Mouse (Mus musculus): Measurements from ENCODE around the gene Pold3. TPM values are rescaled to one million over a fixed set of nuclear protein-coding genes. Genes with fewer than 3 reads are reported as not detected.

Pold3 gene
- total RNA-seq, 2 experiments from 2014 or later: 91.8 to 132 TPM

DNA sequence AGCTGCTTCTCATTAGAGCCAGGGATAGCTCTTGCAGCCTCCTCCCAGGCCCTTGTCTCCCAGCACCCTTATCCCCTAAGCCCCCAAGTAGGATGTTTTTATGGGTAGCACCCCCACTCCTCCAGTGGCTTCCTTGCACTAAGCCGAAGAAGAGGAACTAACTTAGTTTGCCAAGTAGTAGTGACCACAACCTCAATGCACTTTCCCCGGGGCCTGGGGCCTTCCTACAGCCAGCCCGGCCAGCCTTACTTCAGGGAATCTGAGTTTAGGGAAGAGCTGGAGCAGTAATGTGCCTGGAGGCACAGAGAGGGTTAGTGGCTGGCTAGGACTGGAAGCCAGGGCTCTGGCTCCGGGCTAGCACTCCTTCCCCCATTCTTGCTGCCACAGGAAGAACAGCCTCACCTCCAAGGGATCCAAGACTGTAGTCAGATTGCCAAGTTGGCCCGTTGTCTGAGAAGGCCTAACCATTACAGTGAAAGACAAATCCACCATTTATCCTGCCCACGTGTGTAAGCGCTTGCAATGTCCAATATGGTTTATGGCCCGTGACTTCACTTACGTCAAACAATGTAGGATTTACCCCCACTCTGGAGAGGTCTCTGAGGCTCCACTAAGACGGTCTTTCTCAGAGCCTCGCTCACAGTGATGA, 86.4 kb downstream of the Pold3 start:
- ATAC-seq (replicated peaks; ENCODE audit: poor library complexity, severe bottlenecking): peak; percentile 81

DNA sequence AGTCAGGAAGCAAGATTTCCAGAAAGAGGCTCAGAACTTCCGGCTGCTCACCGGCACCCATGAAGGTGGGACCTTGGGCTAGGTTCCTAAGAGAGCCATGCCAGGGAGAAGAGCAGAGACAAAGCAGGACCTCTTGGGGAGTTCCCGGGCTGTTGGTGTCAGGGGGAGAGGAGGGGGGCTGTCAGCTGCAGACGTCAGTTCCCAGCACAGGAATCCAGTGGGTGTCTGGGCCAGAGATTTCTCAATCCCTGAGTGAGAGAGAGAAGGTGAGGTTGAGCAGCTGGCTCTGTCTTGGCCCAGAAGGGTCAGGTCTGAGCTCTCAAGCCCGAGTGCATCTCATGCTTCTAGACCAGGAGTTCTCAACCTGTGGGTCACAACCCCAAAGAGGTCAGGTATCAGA, 87.7 kb downstream of the Pold3 start:
- no peak for ATAC-seq (replicated peaks; ENCODE audit: poor library complexity, severe bottlenecking)

Other genes with a start within 250 kb of the Pold3 start
- gene Rnf169, start 141.1 kb downstream of the Pold3 start, total RNA-seq (2014; fragmentation: Nextera tagmentation): 15.2 and 18.9 TPM in 2 replicates
- 15.7 and 17.9 TPM in 2 replicates for gene Rnf169, start 141.1 kb downstream of the Pold3 start, total RNA-seq (2017)
- not detected in 2 replicates for gene Chrdl2, start 115.4 kb downstream of the Pold3 start, total RNA-seq (2014; fragmentation: Nextera tagmentation)
- not detected in 2 replicates for gene Chrdl2, start 115.4 kb downstream of the Pold3 start, total RNA-seq (2017)
- gene Lipt2, start 37.7 kb upstream of the Pold3 start, total RNA-seq (2014; fragmentation: Nextera tagmentation): 4.2 and 7.2 TPM in 2 replicates
- 4.0 and 6.1 TPM in 2 replicates for gene Lipt2, start 37.7 kb upstream of the Pold3 start, total RNA-seq (2017)
- 0.88 and 2.8 TPM in 2 replicates for gene Kcne3, start 54.9 kb upstream of the Pold3 start, total RNA-seq (2014; fragmentation: Nextera tagmentation)
- gene Kcne3, start 54.9 kb upstream of the Pold3 start, total RNA-seq (2017): 0.95 TPM in 1 of 2 replicates, not detected in the other
- 7.9 and 10.8 TPM in 2 replicates for gene Pgm2l1, start 105.8 kb upstream of the Pold3 start, total RNA-seq (2014; fragmentation: Nextera tagmentation)
- 6.7 and 8.4 TPM in 2 replicates for gene Pgm2l1, start 105.8 kb upstream of the Pold3 start, total RNA-seq (2017)
- gene P4ha3, start 164.0 kb upstream of the Pold3 start, total RNA-seq (2014; fragmentation: Nextera tagmentation): not detected in 2 replicates
- gene P4ha3, start 164.0 kb upstream of the Pold3 start, total RNA-seq (2017): not detected in 2 replicates